In genomic region chr2:146685854-146686507, GRCm38 (mm10) we compare ENCODE assay signal across 15 mouse cellular contexts.
A peak's percentile ranks its signal among the peaks of the same experiment; 100 is the strongest.
DNase-seq lines count a peak whose midpoint lies in the region; ATAC-seq lines count a peak whose summit lies in the region.
"Had no signal": no experiment of that assay in that cellular context is flagged by ENCODE, and none has a peak within 500 bp of the region (broad histone marks: within the 10 kb centered on the region; RNA-seq: fewer than 3 reads in every experiment).

No protein-coding gene starts in this region.

- H3K27ac ChIP-seq in forebrain, embryonic 14.5 days (ENCODE audit: low read depth, low read length), result no peak overlapping the region
- H3K27ac ChIP-seq: embryonic facial prominence, embryonic 12.5 days; limb, embryonic 15.5 days had no signal

- H3K9me3 ChIP-seq in forebrain, embryonic 14.5 days (replicated peaks; ENCODE audit: control insufficient read depth, low read length), result no peaks in the 10 kb centered on the region
- H3K9me3 ChIP-seq: embryonic facial prominence, embryonic 12.5 days; limb, embryonic 15.5 days had no signal

- no peak overlapping the region for H3K9ac ChIP-seq in forebrain, embryonic 14.5 days (ENCODE audit: low read length)
- H3K9ac ChIP-seq: embryonic facial prominence, embryonic 12.5 days; limb, embryonic 15.5 days had no signal

- no peaks in the 10 kb centered on the region; the same call in 1 of the 2 replicates for H3K4me1 ChIP-seq in forebrain, embryonic 14.5 days (ENCODE audit: control insufficient read depth, insufficient read depth, low read length)
- H3K4me1 ChIP-seq: embryonic facial prominence, embryonic 12.5 days; limb, embryonic 15.5 days had no signal

- H3K4me3 ChIP-seq in forebrain, embryonic 14.5 days (ENCODE audit: low read depth, low read length), result no peak overlapping the region
- H3K4me3 ChIP-seq: embryonic facial prominence, embryonic 12.5 days; limb, embryonic 15.5 days had no signal

- DNase-seq in cerebellum, postnatal 10 days, result peak; percentile 23 to 38
- peak; percentile 6 for DNase-seq in left cerebral cortex, postnatal 4 days
- no peak for DNase-seq in left cerebral cortex, adult 9 months (ENCODE audit: low spot score in 2 of 2)
- peak; percentile 15 for DNase-seq in 3T3-L1 (ENCODE audit: low read depth, low spot score)
- peak; percentile 49 for DNase-seq in forebrain, embryonic 14.5 days (ENCODE audit: low spot score)
- DNase-seq in gastrocnemius, adult 18-20 months (ENCODE audit: low spot score), result no peak
- no peak for DNase-seq in kidney, postnatal 4 days
- DNase-seq: heart, adult 18-20 months; heart, postnatal 10 days; kidney, adult 8-10 months; thymus, postnatal 14 days had no signal

- H3K4me2 ChIP-seq in forebrain, embryonic 14.5 days (ENCODE audit: low read length), result no peak overlapping the region
- H3K4me2 ChIP-seq: embryonic facial prominence, embryonic 12.5 days; limb, embryonic 15.5 days had no signal

- peaks cover 10% of the 10 kb centered on the region for H3K27me3 ChIP-seq in forebrain, embryonic 14.5 days (replicated peaks; ENCODE audit: control insufficient read depth, insufficient read depth, low read length)
- H3K27me3 ChIP-seq: embryonic facial prominence, embryonic 12.5 days; limb, embryonic 15.5 days had no signal

- 42% methylated on average over 5 of the region's 5 CpGs for WGBS in forebrain, embryonic 14.5 days

- ATAC-seq in cerebellum, adult (ENCODE audit: insufficient number of reproducible peaks, low FRiP score, low TSS enrichment), result no peak
- peak; percentile 70 for ATAC-seq in forebrain, embryonic 14.5 days
- ATAC-seq: lung, postnatal 0 days had no signal

- intact Hi-C loops in left cerebral cortex, postnatal 4 days (cut with DNase I), result no loop called here

- H3K36me3 ChIP-seq in forebrain, embryonic 14.5 days (ENCODE audit: control insufficient read depth, insufficient read depth, low read length), result no peaks in the 10 kb centered on the region
- H3K36me3 ChIP-seq: embryonic facial prominence, embryonic 12.5 days; limb, embryonic 15.5 days had no signal

Comparison
In these comparisons a context has a peak if more than half of its experiments do, and no peak if none do; other contexts are left out.
1. DNase-seq: peak in cerebellum, postnatal 10 days (2 of 2), left cerebral cortex, postnatal 4 days (single experiment), 3T3-L1 (single experiment) and forebrain, embryonic 14.5 days (single experiment); none in left cerebral cortex, adult 9 months (0 of 2), gastrocnemius, adult 18-20 months (single experiment) and kidney, postnatal 4 days (0 of 2).